Mouse (Mus musculus) heart, postnatal 10 days (tissue): ENCODE measurements around the gene Mtmr12. TPM values are rescaled to one million over a fixed set of nuclear protein-coding genes. Genes with fewer than 3 reads are reported as not detected.

Source experiments
- DNase-seq, 2 experiments: peaks; one replicate each; pipeline ENCODE4 v3.0.0; 2021
- intact Hi-C: fragments of 180-260 bp; cut with DNase I; formaldehyde crosslinking; loops from one replicate; pipeline ENCODE4 v1.15.1; 2025
- microRNA-seq, 2 experiments: library from miRNA; unstranded; fragments of <30 nt; microRNA quantifications; one replicate each; pipeline ENCODE4 v1.2.0; 2022
- total RNA-seq, 2 experiments: library from RNA; stranded (reverse); gene quantifications; 2 replicates each; pipeline ENCODE4 v1.2.3; 2021

The Mtmr12 gene
- total RNA-seq, 2 experiments from 2014 or later, result 18.6 to 21.3 TPM

GRCm38 (mm10) chr15:12315996-12316395 is 111.2 kb downstream of the Mtmr12 start:
- intact Hi-C loops, result no loop called here
- DNase-seq, result no peak

- intact Hi-C loops, result no loop called here
- DNase-seq, result no peak
Observed at GRCm38 (mm10) chr15:12317290-12317689, 112.5 kb downstream of the Mtmr12 start.

DNA sequence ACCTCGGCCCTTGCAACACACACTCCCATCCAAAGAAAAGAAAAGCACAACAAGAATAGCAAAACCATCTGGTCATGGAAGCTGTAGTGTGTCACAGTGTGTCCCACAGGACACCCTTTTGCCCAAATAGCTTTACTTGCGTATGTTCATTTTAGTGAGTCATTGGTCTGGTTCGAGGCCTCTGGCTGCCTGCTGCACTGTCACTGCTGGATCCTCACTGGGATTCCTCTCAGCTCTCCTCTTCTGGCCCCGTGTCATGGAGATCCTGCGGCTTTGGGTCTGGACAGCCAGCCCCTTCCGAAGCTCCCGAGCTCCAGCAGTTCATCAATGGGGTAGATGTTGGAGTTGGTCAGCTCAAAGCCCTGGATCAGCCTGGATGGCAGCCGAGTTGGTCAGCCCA is 113.6 kb downstream of the Mtmr12 start:
- no peak for DNase-seq
- intact Hi-C loops, result no loop called here

- no peak for DNase-seq
- intact Hi-C loops, result loop anchor here (2.0 kb wide), 1 partner anchor 115 kb away; the partner anchor contains the start of gene Mtmr12
Observed at GRCm38 (mm10) chr15:12319889-12320288, 115.1 kb downstream of the Mtmr12 start.

DNA sequence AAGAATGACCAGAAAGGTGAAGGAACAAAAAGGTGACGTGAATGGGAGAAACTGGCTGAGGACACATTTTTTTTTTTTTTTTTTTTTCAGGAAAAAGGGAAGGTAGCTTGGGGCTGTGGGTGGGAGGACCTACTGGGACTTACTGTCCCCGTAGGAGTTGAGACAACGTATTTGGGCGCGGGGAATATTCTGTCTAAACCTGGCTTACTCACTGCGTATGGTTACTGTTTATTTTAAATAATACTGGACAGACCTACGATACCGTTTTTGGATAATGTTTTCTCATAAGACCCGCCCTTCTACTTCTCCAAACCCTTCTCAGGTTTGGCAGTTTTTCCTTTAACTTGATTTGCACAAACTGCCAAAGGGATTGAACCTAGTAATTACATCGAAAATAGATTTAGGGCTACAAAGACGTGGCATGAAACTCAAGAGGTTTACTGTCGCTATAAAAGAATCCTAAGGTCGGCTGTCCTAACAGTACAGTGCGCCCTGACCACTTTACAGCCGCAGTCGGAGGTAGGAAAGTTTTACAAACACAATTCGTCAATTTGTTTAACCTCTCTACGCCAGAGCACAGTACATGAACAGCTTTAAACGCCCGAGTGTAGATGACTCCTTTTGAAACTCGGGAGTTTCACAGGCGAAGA is 115.7 kb downstream of the Mtmr12 start:
- DNase-seq, result no peak
- intact Hi-C loops, result loop anchor here (2.0 kb wide), 1 partner anchor 116 kb away; the partner anchor contains the start of gene Mtmr12

- DNase-seq, result peak; percentile 96 to 97
- intact Hi-C loops, result loop anchor here (2.0 kb wide), 1 partner anchor 116 kb away; the partner anchor contains the start of gene Mtmr12
Observed at GRCm38 (mm10) chr15:12321091-12321787, 116.4 kb downstream of the Mtmr12 start, which contains the start of gene Golph3. Gene Golph3 (plus strand): TSS chr15:12321450.

DNA sequence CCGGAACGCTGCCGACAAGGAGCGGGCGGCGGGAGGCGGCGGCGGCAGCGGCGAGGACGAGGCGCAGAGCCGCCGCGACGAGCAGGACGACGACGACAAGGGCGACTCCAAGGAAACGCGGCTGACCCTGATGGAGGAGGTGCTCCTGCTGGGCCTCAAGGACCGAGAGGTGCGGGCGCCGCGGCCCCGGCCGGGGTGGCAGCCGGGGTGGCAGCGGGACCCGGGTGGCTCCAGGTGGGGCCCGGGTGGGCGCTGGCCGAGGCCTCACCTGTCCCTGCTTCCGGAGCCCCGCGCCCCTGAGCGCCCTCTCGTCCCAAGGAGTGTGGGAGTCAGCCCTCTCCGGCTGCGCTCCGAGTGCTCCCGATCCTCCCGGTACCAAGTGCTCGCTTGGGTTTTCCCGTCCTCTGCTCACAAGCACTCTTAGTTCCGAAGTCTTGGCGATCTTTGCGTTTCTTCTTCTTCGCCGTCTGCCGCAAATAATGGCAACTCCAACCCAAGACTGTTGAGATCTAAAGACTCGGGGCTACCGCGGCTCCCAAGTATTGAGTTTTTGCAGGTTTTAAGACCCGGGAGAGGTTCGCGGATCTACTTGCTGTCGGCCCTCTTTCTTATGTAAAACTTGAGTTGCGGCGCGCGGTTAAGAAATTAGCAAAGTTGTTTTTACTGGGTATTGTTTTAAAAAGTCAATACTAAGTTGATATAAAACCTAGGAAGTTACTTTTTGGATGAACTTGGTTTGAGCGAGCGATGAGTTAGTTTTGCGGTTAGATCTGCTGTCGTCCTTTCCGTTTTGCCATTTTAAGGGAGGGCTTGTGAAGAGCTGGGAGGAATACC is 117.2 kb downstream of the Mtmr12 start, which contains the start of gene 1810049J17Rik:
TSS of gene 1810049J17Rik (minus strand) at position 112 of the 834 bp plus-strand sequence.
- intact Hi-C loops, result loop anchor here (2.0 kb wide), 1 partner anchor 117 kb away; the partner anchor contains the start of gene Mtmr12
- DNase-seq, result peak; percentile 60 to 66

DNA sequence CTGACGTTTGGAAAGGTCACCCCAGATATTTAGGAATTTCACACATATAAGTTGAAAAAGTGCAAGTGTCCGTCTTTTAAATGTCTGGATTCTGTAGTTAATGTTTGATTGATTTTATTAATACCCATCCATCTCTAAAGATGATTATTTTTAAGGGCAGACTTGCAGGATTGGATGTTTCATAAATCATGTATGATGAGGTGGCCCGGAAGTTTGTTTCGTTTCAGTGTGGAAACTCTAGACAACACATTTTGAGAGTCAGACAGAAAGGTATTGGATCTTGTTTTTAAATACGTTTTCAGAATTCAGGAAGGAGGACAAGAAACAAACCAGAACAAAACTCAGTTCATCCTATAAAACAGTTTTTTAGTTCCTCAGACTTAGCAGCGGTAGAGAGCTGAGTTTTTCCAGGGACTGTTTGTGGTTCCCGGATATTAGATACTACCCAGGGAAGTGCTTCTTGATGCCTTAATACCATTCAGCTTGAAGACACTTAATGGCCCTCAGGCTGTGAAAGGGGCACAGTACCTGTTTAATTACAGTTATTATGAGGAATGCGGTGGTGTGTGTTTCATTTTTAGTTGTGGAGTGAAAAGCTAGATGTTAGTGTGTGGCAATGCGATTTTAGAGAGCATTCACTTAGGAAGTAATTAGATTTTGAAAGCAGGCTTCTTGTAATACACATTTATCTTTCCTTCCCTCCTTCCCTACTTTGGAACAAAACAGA is 118.0 kb downstream of the Mtmr12 start:
- DNase-seq, result no peak
- intact Hi-C loops, result no loop called here

Small RNAs within 50 kb of the gene (microRNA-seq; reads per million reads assigned to microRNA genes)
- gene Mir1898, result 0 reads per million in 2 experiments

Other genes with a start within 250 kb of the Mtmr12 start
- 100 to 1,000 TPM; 142 to 149 TPM for gene Sub1, start 208.0 kb upstream of the Mtmr12 start, total RNA-seq
- gene Zfr, start 87.2 kb upstream of the Mtmr12 start, total RNA-seq, result 100 to 1,000 TPM; 101 to 114 TPM
- gene Golph3, start 116.4 kb downstream of the Mtmr12 start, total RNA-seq, result 10 to 100 TPM; 87.3 to 98.4 TPM
- gene 1810049J17Rik, start 116.9 kb downstream of the Mtmr12 start, total RNA-seq, result under 1 TPM in 1 of 2 experiments, not detected in 1; 0.65 TPM